Mouse (Mus musculus) heart, adult 2 months (tissue): Measurements from ENCODE around the gene Shh. TPM values are rescaled to one million over a fixed set of nuclear protein-coding genes. Genes with fewer than 3 reads are reported as not detected.

ENCODE experiments used
- DNase-seq, 2 experiments: peaks; one replicate each; pipeline ENCODE4 v3.0.0; 2021
- H3K27ac ChIP-seq: fragments of 200-600 bp; 2 replicates; pipeline ENCODE4 v1.8.1; 2022
- H3K27me3 ChIP-seq: fragments of 200-500 bp; 2 replicates; pipeline ENCODE4 v1.6.1; 2012; ENCODE audit warnings: mild to moderate bottlenecking, low read length, inconsistent platforms, mixed read lengths; ENCODE audit not compliant: control insufficient read depth, insufficient read depth
- H3K36me3 ChIP-seq: fragments of 200-500 bp; 2 replicates; pipeline ENCODE4 v1.6.1; 2012; ENCODE audit warnings: low read length, inconsistent platforms; ENCODE audit not compliant: control insufficient read depth, insufficient read depth
- H3K4me1 ChIP-seq: fragments of 200-500 bp; 2 replicates; pipeline ENCODE4 v1.6.1; 2011; ENCODE audit warnings: low read length; ENCODE audit not compliant: control insufficient read depth, insufficient read depth
- H3K4me3 ChIP-seq: fragments of 200-600 bp; 2 replicates; pipeline ENCODE4 v1.8.1; 2022
- H3K79me2 ChIP-seq: fragments of 200-500 bp; replicated peaks from 2 replicates; pipeline ENCODE4 v1.6.1; 2012; ENCODE audit warnings: mild to moderate bottlenecking, inconsistent platforms, low read length, moderate library complexity, mixed read lengths; ENCODE audit not compliant: control insufficient read depth, insufficient read depth
- H3K9ac ChIP-seq: fragments of 200-500 bp; 2 replicates; pipeline ENCODE4 v1.6.1; 2012; ENCODE audit warnings: low read depth, mild to moderate bottlenecking, control low read depth, inconsistent platforms, low read length, mixed read lengths
- CTCF ChIP-seq: fragments of 200-600 bp; IDR thresholded peaks from 2 replicates; pipeline ENCODE4 v1.8.1; 2022; ENCODE audit warnings: antibody characterized with exemption, mild to moderate bottlenecking, moderate library complexity
- EP300 ChIP-seq: fragments of 200-500 bp; IDR thresholded peaks from 2 replicates; pipeline ENCODE4 v1.6.1; 2011; ENCODE audit warnings: low read depth, low read length, control low read depth; ENCODE audit not compliant: insufficient read depth
- POLR2A ChIP-seq: fragments of 200-500 bp; IDR thresholded peaks from 2 replicates; pipeline ENCODE4 v1.6.1; 2011; ENCODE audit warnings: mild to moderate bottlenecking, low read depth, low read length, control low read depth; ENCODE audit not compliant: insufficient read depth
- WGBS: fragments of 180-500 bp; shearing (Covaris S2); methylation state at CpG from one replicate; pipeline ENCODE4 v1.1.7; 2018; 5-methylcytosine and 5-hydroxymethylcytosine counted together
- intact Hi-C: fragments of 180-260 bp; cut with DNase I; formaldehyde crosslinking; loops from one replicate; pipeline ENCODE4 v1.15.1; 2025
- polyA plus RNA-seq: library from polyadenylated mRNA; depleted of rRNA; stranded (reverse); fragments of >200 nt; gene quantifications from 2 replicates; pipeline ENCODE4 v1.2.3, GENCODE M21; 2012
- total RNA-seq, 2 experiments: library from RNA; stranded (reverse); gene quantifications; 2 replicates each; pipeline ENCODE4 v1.2.3; 2021

Shh gene
- total and polyA plus RNA-seq, 3 experiments: not detected

DNA sequence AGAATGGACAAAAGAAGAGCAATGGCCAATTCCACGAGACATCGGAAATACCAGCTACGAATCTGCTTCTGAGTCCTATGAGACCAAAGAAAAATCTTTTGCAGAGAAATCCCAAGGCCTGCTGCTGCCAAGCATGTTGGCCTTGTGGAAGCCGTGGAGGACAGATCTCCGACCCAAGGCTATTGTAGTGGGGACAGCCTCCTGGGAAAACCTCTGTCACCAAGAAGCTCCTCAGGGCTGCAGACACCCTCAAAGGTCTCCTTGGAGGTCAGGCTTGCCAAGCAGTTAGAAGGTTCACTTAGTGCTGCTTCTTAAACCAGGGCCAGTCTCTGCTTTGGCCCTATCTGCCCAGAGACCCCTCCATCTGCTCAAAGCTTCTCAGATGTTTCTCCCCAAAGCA is 11.3 kb downstream of the Shh start:
- no peaks in the 10 kb centered on the region for H3K4me1 ChIP-seq
- H3K36me3 ChIP-seq: no peaks in the 10 kb centered on the region
- no peak overlapping the region for H3K9ac ChIP-seq
- H3K27ac ChIP-seq: no peak overlapping the region
- no peak for DNase-seq
- intact Hi-C loops: loop anchor here (10.0 kb wide), 1 partner anchor 879 kb away; no protein-coding TSS in a partner anchor
- peaks cover 18% of the 10 kb centered on the region for H3K27me3 ChIP-seq
- no peak overlapping the region for H3K4me3 ChIP-seq
- no peaks in the 10 kb centered on the region for H3K79me2 ChIP-seq
- TF ChIP-seq EP300 (no peak), CTCF (no peak), POLR2A (no peak)
- 83% methylated on average over 5 of the region's 5 CpGs for WGBS

DNA sequence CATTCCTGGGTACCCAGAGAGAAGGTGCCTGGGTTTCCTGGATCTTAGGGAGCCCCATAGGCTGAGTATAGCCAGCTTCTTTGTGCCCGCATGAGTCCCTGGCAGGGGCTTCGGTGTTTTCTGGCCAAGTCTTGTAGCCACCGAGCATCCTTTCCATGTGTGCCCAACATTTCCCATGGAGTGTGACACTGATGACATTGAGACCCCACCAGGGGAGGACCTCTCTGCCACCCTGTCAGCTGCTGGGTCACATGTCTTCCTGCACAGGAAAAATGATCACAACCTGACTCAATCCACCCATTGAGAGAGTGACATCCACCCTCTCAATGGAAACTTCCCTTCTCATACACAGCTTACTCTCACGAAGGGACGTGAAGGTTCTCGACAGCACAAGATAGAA is 12.5 kb downstream of the Shh start:
- Histone ChIP-seq H3K4me1 (no peaks in the 10 kb centered on the region), H3K27ac (no peak overlapping the region), H3K79me2 (no peaks in the 10 kb centered on the region), H3K27me3 (peaks cover 14% of the 10 kb centered on the region), H3K36me3 (no peaks in the 10 kb centered on the region), H3K9ac (no peak overlapping the region), H3K4me3 (no peak overlapping the region)
- intact Hi-C loops: loop anchor here (5.0 to 10.0 kb wide), 2 partner anchors 583 to 880 kb away; no protein-coding TSS in a partner anchor
- TF ChIP-seq EP300: no peak
- no peak for TF ChIP-seq POLR2A
- TF ChIP-seq CTCF: no peak
- DNase-seq: no peak
- 81% methylated on average over 6 of the region's 6 CpGs for WGBS

GRCm38 (mm10) chr5:28453523-28453922 is 13.5 kb downstream of the Shh start:
- intact Hi-C loops: loop anchor here (5.0 to 10.0 kb wide), 2 partner anchors 584 to 881 kb away; no protein-coding TSS in a partner anchor
- no peak for TF ChIP-seq CTCF
- no peak for TF ChIP-seq POLR2A
- no peak for TF ChIP-seq EP300
- no peaks in the 10 kb centered on the region for H3K36me3 ChIP-seq
- H3K9ac ChIP-seq: no peak overlapping the region
- H3K4me1 ChIP-seq: no peaks in the 10 kb centered on the region
- 47% methylated on average over 3 of the region's 3 CpGs for WGBS
- peaks cover 8% of the 10 kb centered on the region for H3K27me3 ChIP-seq
- H3K4me3 ChIP-seq: no peak overlapping the region
- no peak overlapping the region for H3K27ac ChIP-seq
- DNase-seq: no peak
- H3K79me2 ChIP-seq: no peaks in the 10 kb centered on the region

DNA sequence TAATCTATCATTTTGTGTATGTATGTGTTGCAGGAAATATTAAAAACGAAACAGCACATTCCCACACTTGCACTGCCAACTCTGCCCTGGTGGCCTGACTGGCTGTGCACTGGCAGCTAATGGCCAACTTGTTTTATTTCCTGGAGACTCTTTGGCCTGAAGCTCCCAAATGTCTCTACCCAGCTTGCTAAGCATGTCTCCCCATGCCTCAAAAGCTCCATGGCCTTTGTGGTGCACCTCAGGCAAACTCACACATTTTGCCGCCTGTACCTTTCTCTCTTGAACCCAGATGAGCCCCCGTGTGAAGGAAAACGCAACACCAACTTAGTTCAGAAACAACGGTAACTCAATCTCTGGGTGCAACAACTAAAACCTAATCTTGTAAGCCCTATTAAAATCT is 14.0 kb downstream of the Shh start:
- no peak for DNase-seq
- TF ChIP-seq EP300 (no peak), CTCF (no peak), POLR2A (no peak)
- Histone ChIP-seq H3K79me2 (no peaks in the 10 kb centered on the region), H3K9ac (no peak overlapping the region), H3K4me1 (no peaks in the 10 kb centered on the region), H3K36me3 (no peaks in the 10 kb centered on the region), H3K27me3 (peaks cover 4% of the 10 kb centered on the region), H3K4me3 (no peak overlapping the region), H3K27ac (no peak overlapping the region)
- WGBS: 82% methylated on average over 5 of the region's 5 CpGs
- intact Hi-C loops: loop anchor here (5.0 to 10.0 kb wide), 2 partner anchors 584 to 882 kb away; no protein-coding TSS in a partner anchor

DNA sequence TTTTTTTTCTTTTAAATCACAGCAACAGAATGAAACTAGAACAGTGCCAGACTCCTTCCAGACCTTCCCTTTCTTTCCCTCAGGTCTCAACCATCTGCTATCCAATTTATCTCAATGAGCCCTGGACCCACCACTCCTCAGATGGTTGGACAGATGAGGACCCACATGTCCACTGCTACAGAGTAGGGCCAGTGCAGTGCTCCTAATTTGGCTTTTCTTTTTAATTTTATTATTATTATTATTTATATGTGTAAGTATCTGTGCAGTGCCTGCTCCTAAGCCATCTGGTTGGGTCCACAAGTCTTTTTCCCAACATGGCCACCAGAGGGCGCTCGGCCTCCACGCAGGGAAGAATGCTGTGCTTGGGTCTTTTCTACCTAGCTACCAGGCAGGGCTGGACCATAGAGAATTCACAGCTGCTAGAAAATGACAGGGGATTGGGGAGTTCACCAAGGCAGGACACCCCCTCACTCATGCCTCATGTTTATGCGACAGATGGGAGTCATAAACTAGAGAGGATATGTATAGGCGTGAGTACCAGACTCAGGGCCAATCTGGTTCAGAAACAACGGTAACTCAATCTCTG is 15.9 kb downstream of the Shh start:
- H3K9ac ChIP-seq: no peak overlapping the region
- intact Hi-C loops: loop anchor here (5.0 to 10.0 kb wide), 2 partner anchors 586 to 884 kb away; no protein-coding TSS in a partner anchor
- no peak overlapping the region for H3K4me3 ChIP-seq
- WGBS: 37% methylated on average over 6 of the region's 6 CpGs
- no peaks in the 10 kb centered on the region for H3K27me3 ChIP-seq
- no peak overlapping the region for H3K27ac ChIP-seq
- no peaks in the 10 kb centered on the region for H3K36me3 ChIP-seq
- 0 out of 2 replicates have a peak, but pooled peaks have one; percentile 32 for TF ChIP-seq EP300
- no peak for TF ChIP-seq POLR2A
- H3K79me2 ChIP-seq: no peaks in the 10 kb centered on the region
- DNase-seq: peak; percentile 58 to 80
- no peaks in the 10 kb centered on the region for H3K4me1 ChIP-seq

- Histone ChIP-seq H3K4me1 (no peaks in the 10 kb centered on the region), H3K36me3 (no peaks in the 10 kb centered on the region), H3K27me3 (no peaks in the 10 kb centered on the region), H3K9ac (no peak overlapping the region), H3K4me3 (no peak overlapping the region), H3K79me2 (no peaks in the 10 kb centered on the region), H3K27ac (no peak overlapping the region)
- DNase-seq: peak in 1 of 2 experiments; percentile 1
- intact Hi-C loops: loop anchor here (5.0 to 10.0 kb wide), 2 partner anchors 587 to 884 kb away; no protein-coding TSS in a partner anchor
- TF ChIP-seq POLR2A (no peak), CTCF (no peak), EP300 (no peak)
- 44% methylated on average over 3 of the region's 3 CpGs for WGBS
These were observed 16.7 kb downstream of the Shh start for GRCm38 (mm10) chr5:28450126-28450890.
